Mouse (Mus musculus): ENCODE data around the gene Zscan22.
"Not testable (repeated sequence)": the region's sequence is repeated elsewhere in the genome, so short reads cannot be mapped to it uniquely, and the experiment has no call there.

The Zscan22 gene

DNA sequence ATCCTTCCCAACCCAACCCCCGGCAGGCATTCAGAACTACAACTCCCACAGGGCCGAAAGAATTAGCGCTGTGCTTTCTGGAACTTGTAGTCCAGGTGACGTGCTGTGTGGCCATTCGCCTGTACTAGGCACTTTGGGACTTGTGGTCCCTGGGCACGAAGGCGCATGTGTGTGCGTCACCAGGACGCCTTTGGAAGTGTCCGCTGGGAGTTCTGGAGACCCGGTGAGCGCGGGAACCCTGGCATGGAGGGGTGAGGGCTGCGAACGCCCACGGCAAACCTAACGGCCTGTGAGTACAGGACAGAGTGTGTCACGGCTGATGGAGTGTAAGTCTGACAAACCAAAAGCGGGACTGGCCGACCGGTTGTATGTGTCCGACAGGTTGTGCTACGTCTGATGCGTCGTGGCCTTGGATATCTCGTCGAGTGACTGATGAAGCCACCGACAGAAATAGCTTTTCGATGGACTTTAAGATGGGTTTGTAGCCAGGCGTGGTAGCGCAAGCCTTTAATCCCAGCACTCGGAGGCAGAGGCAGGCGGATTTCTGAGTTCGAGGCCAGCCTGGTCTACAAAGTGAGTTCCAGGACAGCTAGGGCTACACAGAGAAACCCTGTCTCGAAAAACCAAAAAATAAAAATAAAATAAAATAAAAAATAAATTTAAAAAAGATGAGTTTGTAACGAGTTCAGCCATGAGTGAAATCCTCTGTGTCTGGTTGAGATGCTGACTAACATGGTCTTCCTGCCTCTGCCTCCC lies at the start of gene Zscan22:
Gene Zscan22 (plus strand): TSS at position 161 of the 756 bp plus-strand sequence.
- DNase-seq, result peak; percentile 96

DNA sequence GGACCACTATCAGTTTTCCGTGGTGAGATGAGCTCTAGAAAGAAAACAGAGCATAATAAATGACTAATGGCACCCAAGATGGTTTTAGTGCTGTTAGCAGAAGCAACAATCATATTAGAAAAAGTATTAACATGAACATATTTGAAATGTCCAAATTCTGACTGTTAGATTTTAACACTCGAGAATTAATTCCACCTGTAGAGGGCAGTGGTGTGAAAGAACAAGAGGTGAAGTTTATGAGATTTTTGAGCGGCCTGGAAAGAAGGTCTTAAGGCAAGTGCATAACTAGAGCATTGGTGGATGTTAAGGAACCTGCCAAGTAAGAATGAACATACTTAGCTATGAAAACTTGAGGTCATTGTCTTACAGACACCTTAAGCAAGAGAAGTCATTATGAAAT lies 23.3 kb upstream of the Zscan22 start:
- DNase-seq, result peak; percentile 55

DNA sequence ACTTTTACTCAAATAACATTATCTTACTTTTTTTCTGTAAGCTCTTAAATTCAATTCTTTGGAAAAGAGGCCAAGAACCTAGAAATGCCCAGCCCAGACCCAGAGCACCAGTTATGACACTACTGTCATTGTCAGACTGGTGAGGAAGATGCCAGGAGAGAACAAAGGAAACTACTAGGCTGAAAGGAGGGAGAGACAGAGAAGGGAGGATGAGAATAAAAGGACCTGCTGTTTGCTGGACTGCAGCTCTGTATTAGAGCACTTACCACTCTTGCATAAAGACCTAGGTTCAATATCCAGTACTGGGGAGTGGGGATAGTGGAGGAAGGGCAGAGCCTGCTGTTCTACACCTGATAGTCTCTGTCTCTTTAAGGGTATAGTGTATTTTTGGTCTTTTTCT lies 17.6 kb upstream of the Zscan22 start:
- DNase-seq, result no peak

DNA sequence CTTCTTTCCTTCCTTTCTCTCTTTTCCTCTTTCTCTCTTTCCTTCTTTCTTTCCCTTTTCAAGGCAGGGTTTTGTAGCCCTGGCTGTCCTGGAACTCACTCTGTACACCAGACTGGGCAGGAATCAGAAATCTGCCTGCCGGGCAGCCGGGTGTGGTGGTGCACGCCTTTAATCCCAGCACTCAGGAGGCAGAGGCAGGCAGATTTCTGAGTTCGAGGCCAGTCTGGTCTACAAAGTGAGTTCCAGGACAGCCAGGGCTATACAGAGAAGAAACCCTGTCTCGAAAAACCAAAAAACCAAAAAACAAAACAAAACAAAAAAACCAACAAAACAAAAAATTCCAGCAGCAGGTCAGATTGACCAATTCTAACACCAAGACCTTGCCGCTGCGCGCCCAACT lies 17.1 kb upstream of the Zscan22 start:
- DNase-seq, result not testable (repeated sequence)

DNA sequence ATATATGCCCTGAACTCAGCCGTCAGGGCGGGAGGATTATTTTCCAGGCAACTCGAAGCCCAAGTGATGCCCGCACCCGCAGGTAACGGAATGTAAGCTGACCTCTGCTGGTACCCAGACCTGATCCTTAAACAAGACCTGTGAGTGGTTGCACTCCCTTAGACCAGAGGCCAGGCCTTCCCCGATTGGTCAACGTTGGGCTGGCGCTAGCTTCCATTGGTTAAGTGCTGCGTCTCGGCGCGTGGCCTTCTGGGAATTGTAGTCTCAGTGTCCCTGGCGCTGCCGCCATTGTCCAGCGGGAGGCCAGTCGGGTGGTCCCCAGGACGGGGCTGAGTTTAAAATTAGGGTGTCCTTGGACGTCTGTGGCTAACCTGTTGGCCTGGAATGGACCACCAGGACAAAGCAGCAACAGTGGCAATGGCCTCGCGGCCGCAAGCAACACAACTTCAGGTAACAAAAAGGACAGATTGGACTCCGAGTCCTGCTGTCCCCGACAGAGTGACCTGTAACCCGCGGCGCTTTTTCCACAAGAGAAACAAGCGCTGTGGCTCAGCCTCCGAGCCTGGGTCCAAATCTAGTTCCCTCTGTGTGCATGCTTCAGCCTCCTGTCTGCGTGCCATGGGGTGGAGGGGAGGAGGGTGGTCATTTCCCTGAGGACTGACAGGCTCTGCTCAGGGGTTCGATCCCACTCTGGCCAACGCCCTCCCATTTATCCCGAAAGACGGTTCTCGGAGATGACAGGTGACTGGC lies 16.5 kb upstream of the Zscan22 start, which contains the start of gene Zfp128:
Gene Zfp128 (plus strand): TSS at position 267 of the 750 bp plus-strand sequence.
- DNase-seq, result peak; percentile 98

DNA sequence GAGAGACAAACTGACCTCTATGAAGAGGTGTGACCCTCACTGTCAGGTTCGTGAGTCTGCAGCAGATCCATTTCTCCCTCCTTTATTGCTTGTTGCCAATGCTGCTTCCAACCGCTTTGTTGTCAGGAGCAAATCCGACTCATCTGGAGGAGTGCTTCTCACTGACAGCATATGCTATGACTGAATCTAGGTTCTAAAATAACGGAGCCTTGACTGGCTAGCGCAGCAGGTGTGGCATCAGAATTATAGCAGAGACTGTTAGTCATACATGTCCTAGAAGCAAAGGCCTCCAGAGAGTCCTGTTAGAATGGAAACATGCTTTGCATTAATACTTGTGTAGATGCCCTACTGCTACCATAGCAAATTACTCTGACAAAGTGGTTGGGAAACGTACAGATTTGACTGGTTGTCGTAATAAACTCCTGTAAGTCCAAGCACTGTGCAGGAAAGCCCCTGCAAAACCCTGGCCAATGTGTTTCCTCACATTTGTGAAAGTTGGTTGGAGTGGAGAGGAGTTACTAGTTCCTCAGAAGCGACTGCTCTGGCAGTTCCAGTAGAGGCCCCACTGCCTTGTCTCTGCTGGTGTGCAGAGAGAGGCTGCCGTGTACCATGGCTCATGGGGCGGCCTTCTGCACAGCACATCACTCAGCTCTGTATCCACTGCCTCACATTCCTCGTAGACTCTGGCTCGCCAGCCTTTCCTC lies 10.9 kb upstream of the Zscan22 start:
- DNase-seq, result no peak

DNA sequence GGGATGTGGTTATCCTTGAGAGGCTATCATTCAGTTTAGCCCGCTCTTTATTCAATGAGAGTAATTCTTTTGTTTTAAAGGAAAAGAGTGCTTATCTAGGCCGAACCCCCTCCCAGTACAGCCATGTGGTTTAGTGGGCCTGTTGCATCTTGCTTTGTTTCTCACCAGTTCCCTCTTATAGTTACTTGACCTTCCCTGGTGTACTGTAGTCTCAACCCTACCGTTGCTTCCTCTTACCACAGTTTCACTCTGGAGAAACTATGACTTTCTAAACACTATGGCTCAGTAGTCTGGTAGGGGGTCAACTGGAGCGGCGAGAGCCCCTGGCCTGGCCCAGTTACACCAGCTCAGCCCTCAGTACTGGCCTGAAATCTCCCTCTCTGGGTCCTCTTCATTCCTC lies 10.0 kb upstream of the Zscan22 start:
- no peak for DNase-seq

GRCm38 (mm10) chr7:12890928-12891327 lies 6.7 kb upstream of the Zscan22 start:
- no peak for DNase-seq

DNA sequence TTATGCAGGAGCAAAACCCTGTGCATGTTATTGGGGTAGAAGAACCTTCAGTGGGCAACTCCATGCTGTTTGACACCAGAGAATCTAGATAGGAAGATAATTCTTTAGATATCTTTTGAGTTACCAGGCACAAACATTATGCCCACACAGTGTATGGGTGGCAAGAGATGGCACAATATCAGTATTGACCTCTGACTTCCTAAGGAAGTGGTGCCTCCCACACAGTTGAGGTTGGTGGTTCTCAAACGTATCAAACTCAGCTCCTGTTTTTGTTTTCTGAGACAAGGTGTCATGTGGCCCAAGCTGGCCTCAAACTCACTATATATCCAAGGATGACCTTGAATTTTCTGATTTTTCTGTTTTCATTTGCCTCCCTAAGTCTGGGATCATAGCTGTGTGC lies 6.3 kb upstream of the Zscan22 start:
- no peak for DNase-seq

- no peak for DNase-seq
Observed at GRCm38 (mm10) chr7:12901517-12901916, 3.9 kb downstream of the Zscan22 start.

DNA sequence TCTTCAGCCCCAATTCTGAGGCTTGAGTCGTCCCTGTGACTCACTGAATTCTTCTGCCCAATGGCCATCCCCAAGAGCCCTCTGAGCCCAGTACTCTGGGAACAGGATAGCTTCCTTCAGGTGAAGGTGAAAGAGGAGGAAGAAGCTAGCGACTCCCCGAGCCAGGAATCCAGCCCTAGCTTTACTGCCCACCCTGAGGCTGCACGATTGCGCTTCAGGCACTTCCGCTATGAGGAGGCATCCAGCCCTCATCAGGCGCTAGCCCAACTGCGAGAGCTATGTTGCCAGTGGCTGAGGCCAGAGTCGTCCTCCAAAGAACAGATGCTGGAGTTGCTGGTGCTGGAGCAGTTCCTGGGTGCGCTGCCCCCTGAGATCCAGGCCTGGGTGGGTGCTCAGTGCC lies 6.0 kb downstream of the Zscan22 start:
- DNase-seq, result no peak

GRCm38 (mm10) chr7:12905146-12905545 lies 7.5 kb downstream of the Zscan22 start:
- DNase-seq, result no peak

- peak; percentile 83 for DNase-seq
Observed at GRCm38 (mm10) chr7:12909498-12909962, 11.9 kb downstream of the Zscan22 start.

GRCm38 (mm10) chr7:12910181-12910668 lies 12.6 kb downstream of the Zscan22 start:
- DNase-seq, result peak; percentile 76

GRCm38 (mm10) chr7:12913556-12913955 lies 15.9 kb downstream of the Zscan22 start:
- DNase-seq, result peak; percentile 30

GRCm38 (mm10) chr7:12920495-12920894 lies 22.9 kb downstream of the Zscan22 start:
- DNase-seq, result not testable (repeated sequence)

DNA sequence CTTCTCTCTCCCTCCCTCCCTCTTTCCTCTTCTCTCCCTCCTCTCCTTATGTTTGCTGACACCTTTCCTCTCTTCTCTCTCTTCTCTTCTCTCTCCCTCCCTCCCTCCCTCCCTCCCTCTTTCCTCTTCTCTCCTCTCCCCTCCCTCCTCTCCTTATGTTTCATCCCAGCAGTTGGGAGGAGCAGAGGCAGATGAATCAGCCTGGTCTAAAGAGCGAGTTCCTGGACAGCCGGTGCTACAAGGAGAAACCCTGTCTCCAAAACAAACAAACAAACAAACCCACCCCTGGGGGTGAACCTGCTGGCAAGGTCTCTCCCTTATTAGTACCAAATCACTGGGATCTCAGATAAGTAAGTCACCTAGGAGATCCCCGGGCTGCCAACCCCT lies 23.7 kb downstream of the Zscan22 start:
- no peak for DNase-seq

DNA sequence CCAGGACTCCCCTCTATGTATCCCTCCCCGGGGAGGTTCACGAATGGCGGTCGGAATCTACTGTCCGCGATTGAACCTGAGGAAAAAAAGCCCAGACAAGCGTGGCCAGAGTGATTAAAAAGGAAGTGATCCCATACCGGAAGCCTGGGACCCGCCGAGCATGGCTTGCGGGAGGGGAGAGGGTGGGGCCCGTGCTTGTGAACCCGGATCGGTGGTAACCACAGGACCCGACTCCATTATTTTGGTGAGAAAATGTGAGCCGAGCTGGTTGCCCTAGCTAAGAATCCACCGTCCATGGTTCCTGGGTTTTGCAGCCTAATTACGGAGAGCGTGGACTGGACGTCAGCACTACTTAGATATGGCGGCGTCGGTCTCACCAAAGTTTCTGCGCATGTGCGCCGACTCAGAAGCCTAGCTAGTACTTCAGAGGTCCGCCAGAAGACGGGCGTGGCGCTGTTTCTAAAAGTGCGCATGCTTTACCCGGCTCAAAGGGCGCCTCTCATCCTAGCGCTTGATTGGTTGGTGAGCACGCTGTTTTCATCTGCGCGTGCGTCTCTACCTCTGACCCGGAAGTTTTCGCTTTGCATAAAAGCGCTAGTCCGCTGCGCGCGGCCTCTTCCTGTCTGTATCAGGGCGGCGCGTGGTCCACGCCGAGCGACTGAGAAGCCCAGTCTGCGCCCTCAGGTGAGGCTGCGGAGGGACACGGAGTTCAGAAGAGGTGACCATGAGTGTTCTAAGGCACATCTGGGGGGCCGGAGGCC lies 24.3 kb downstream of the Zscan22 start, which contains the start of gene Rps5:
Gene Rps5 (plus strand): TSS at position 586 of the 761 bp plus-strand sequence.
- DNase-seq, result peak; percentile 99

DNA sequence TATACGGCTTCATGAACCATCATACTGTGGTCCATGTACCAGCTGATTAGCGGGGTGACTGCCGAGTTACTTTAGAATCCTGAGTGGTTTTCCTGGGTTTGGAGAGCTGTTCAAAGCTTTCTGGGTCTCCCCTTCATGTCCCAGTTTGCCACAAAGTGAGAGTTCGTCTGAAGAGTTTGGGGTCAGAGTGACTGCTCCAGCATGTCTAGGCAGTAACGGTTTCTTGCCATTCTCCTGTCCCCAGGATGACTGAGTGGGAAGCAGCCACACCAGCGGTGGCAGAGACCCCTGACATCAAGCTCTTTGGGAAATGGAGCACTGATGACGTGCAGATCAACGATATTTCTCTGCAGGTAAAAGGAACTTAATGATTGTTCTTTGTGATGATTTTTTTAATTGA lies 25.1 kb downstream of the Zscan22 start:
- no peak for DNase-seq

DNA sequence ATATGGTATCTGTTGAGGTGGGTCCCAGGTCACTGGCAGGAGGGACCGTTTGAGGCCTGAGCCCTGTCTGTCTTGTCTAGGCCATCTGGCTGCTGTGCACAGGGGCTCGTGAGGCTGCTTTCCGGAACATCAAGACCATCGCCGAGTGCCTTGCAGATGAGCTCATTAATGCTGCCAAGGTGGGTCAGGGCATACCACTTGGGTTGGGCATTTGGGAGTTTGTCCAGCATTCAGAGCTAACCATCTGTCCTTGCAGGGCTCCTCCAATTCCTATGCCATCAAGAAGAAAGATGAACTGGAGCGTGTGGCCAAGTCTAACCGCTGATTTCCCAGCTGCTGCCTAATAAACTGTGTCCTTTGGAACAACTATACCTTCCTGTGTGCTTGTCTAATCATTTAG lies 28.7 kb downstream of the Zscan22 start:
- no peak for DNase-seq

- DNase-seq, result peak; percentile 64
Observed at GRCm38 (mm10) chr7:12927191-12927680, 29.6 kb downstream of the Zscan22 start, which contains the start of gene Rnf225. Gene Rnf225, plus strand, starts transcription at chr7:12927416.
